ENCODE assay signal across 11 mouse cellular contexts in genomic region chr11:59941391-59941790, GRCm38 (mm10). TPM values are rescaled to one million over a fixed set of nuclear protein-coding genes. Genes with fewer than 3 reads are reported as not detected.
A peak's percentile ranks its signal among the peaks of the same experiment; 100 is the strongest.
DNase-seq lines count a peak whose midpoint lies in the region; ATAC-seq lines count a peak whose summit lies in the region.
"Had no signal": no experiment of that assay in that cellular context is flagged by ENCODE, and none has a peak within 500 bp of the region (broad histone marks: within the 10 kb centered on the region; RNA-seq: fewer than 3 reads in every experiment).

No protein-coding gene starts in this region.

- no peak overlapping the region for H3K4me3 ChIP-seq in heart, embryonic 12.5 days
- H3K4me3 ChIP-seq in intestine, embryonic 16.5 days (ENCODE audit: low read length), result no peak overlapping the region
- peak overlapping the region; percentile 68 for H3K4me3 ChIP-seq in megakaryocyte, embryonic 14.5 days (replicated peaks)
- H3K4me3 ChIP-seq: limb, embryonic 13.5 days had no signal

- intact Hi-C loops in heart, postnatal 10 days (cut with DNase I), result no loop called here

- DNase-seq in heart, adult 8-10 months (ENCODE audit: low spot score), result no peak
- DNase-seq in adipocyte (ENCODE audit: low spot score), result peak; percentile 86
- DNase-seq in heart, postnatal 10 days, result no peak
- no peak for DNase-seq in ovary, postnatal 10 days (ENCODE audit: low spot score)
- no peak for DNase-seq in left cerebral cortex, adult 9 months (ENCODE audit: low spot score in 2 of 2)
- DNase-seq: cerebellum, adult 9-11 months; gastrocnemius, postnatal 36 days had no signal

- no peak overlapping the region for H3K27ac ChIP-seq in heart, embryonic 12.5 days (ENCODE audit: poor library complexity, severe bottlenecking)
- H3K27ac ChIP-seq in intestine, embryonic 16.5 days (ENCODE audit: low read length), result no peak overlapping the region; the same call in 1 of the 2 replicates
- H3K27ac ChIP-seq: limb, embryonic 13.5 days had no signal

- H3K36me3 ChIP-seq in heart, embryonic 12.5 days, result no peaks in the 10 kb centered on the region
- no peaks in the 10 kb centered on the region for H3K36me3 ChIP-seq in intestine, embryonic 16.5 days (ENCODE audit: control insufficient read depth, insufficient read depth, low read length)
- peaks cover 6% of the 10 kb centered on the region for H3K36me3 ChIP-seq in megakaryocyte, embryonic 14.5 days (replicated peaks; ENCODE audit: low read length)
- H3K36me3 ChIP-seq: limb, embryonic 13.5 days had no signal

- H3K9ac ChIP-seq in heart, embryonic 12.5 days, result no peak overlapping the region
- no peak overlapping the region for H3K9ac ChIP-seq in intestine, embryonic 16.5 days (ENCODE audit: low read depth, low read length)
- H3K9ac ChIP-seq: limb, embryonic 13.5 days had no signal

- ATAC-seq in heart, embryonic 12.5 days (ENCODE audit: insufficient number of reproducible peaks, low FRiP score), result peak; percentile 45; the same call in 1 of the 2 replicates
- peak; percentile 57 for ATAC-seq in intestine, embryonic 16.5 days

- 0 out of 2 replicates have a peak, but pooled peaks cover 3% of the 10 kb centered on the region for H3K27me3 ChIP-seq in heart, embryonic 12.5 days (replicated peaks)
- H3K27me3 ChIP-seq in intestine, embryonic 16.5 days (replicated peaks; ENCODE audit: control insufficient read depth, insufficient read depth, low read length), result no peaks in the 10 kb centered on the region
- H3K27me3 ChIP-seq in megakaryocyte, embryonic 14.5 days (replicated peaks), result no peaks in the 10 kb centered on the region
- H3K27me3 ChIP-seq: limb, embryonic 13.5 days had no signal

- WGBS in heart, embryonic 12.5 days, result 13% methylated on average over 3 of the region's 3 CpGs
- 10% methylated on average over 3 of the region's 3 CpGs for WGBS in intestine, embryonic 16.5 days

- no peak overlapping the region for H3K4me2 ChIP-seq in heart, embryonic 12.5 days
- H3K4me2 ChIP-seq in intestine, embryonic 16.5 days (ENCODE audit: low read depth, low read length), result no peak overlapping the region
- H3K4me2 ChIP-seq: limb, embryonic 13.5 days had no signal

- H3K4me1 ChIP-seq in heart, embryonic 12.5 days (replicated peaks), result 0 out of 2 replicates have a peak, but pooled peaks cover 11% of the 10 kb centered on the region
- peaks cover 7% of the 10 kb centered on the region; the same call in 1 of the 2 replicates for H3K4me1 ChIP-seq in intestine, embryonic 16.5 days (ENCODE audit: control insufficient read depth, insufficient read depth, low read length)
- H3K4me1 ChIP-seq in megakaryocyte, embryonic 14.5 days, result peaks cover 74% of the 10 kb centered on the region
- H3K4me1 ChIP-seq: limb, embryonic 13.5 days had no signal

- H3K9me3 ChIP-seq in heart, embryonic 12.5 days (replicated peaks), result 0 out of 2 replicates have a peak, but pooled peaks cover 6% of the 10 kb centered on the region
- H3K9me3 ChIP-seq in intestine, embryonic 16.5 days (ENCODE audit: control insufficient read depth, low read length), result no peaks in the 10 kb centered on the region
- H3K9me3 ChIP-seq in megakaryocyte, embryonic 14.5 days, result no peaks in the 10 kb centered on the region
- H3K9me3 ChIP-seq: limb, embryonic 13.5 days had no signal

RNA-seq across cellular contexts. Expression of gene Med9, which starts 6.6 kb away (rescaled TPM):
- polyA plus RNA-seq in heart, embryonic 12.5 days (2016; fragmentation: Nextera tagmentation; extraction: Ambion mirVana), result 46.5 and 48.2 TPM in 2 replicates
- total RNA-seq in heart, adult 8-10 months (2022), result 10 to 100 TPM; 24.0 to 33.6 (median 30.4) TPM
- 33.0 and 33.4 TPM in 2 replicates for polyA plus RNA-seq in intestine, embryonic 16.5 days (2015; fragmentation: Nextera tagmentation; extraction: Ambion mirVana)
- 62.8 and 76.8 TPM in 2 replicates for polyA plus RNA-seq in megakaryocyte, embryonic 14.5 days (2012; ENCODE audit: insufficient read depth, low replicate concordance)
- 10 to 100 TPM; 24.3 to 24.4 TPM for total RNA-seq in heart, postnatal 10 days (2021)

RNA-seq across cellular contexts. Expression of gene Rasd1, which starts 23.4 kb away (rescaled TPM):
- 13.5 TPM in 2 replicates for polyA plus RNA-seq in heart, embryonic 12.5 days (2016; fragmentation: Nextera tagmentation; extraction: Ambion mirVana)
- total RNA-seq in heart, adult 8-10 months (2022), result 1 to 10 TPM; 3.8 to 8.3 (median 5.3) TPM
- 2.0 and 2.3 TPM in 2 replicates for polyA plus RNA-seq in intestine, embryonic 16.5 days (2015; fragmentation: Nextera tagmentation; extraction: Ambion mirVana)
- 6.4 and 17.3 TPM in 2 replicates for polyA plus RNA-seq in megakaryocyte, embryonic 14.5 days (2012; ENCODE audit: insufficient read depth, low replicate concordance)
- 10 to 100 TPM in 1 of 2 experiments, 1 to 10 TPM in 1; 7.3 to 12.4 TPM for total RNA-seq in heart, postnatal 10 days (2021)
